Mouse (Mus musculus) neutrophil, adult 65 days (primary cell): ENCODE measurements around the gene Pgghg. TPM values are rescaled to one million over a fixed set of nuclear protein-coding genes. Genes with fewer than 3 reads are reported as not detected.

Experiments
- total RNA-seq: library from RNA; stranded (reverse); gene quantifications from 2 replicates; pipeline ENCODE4 v1.2.4, GENCODE M21; 2023

The Pgghg gene
- total RNA-seq, result 19.6 and 25.0 TPM in 2 replicates

GRCm38 (mm10) chr7:140941222-140942051, at the start of gene Pgghg:
Gene Pgghg, plus strand, starts transcription at chr7:140941391.

GRCm38 (mm10) chr7:140900220-140900619, 41.0 kb upstream of the Pgghg start, which contains the start of gene Cox8b:
Gene Cox8b, minus strand, starts transcription at chr7:140900446.

GRCm38 (mm10) chr7:140920418-140921029, 20.7 kb upstream of the Pgghg start, which contains the start of gene Nlrp6:
Gene Nlrp6, plus strand, starts transcription at chr7:140920902.

GRCm38 (mm10) chr7:140949824-140950530, 8.8 kb downstream of the Pgghg start, which contains the start of gene Ifitm5:
Gene Ifitm5, minus strand, starts transcription at chr7:140950291.

GRCm38 (mm10) chr7:140955758-140956555, 14.8 kb downstream of the Pgghg start, which contains the start of the genes Gm45717 and Ifitm2:
Gene Gm45717, minus strand, starts transcription at chr7:140955937.
Gene Ifitm2, minus strand, starts transcription at chr7:140955987.

GRCm38 (mm10) chr7:140966921-140967320, 25.7 kb downstream of the Pgghg start, which contains the start of gene Ifitm1:
Gene Ifitm1, plus strand, starts transcription at chr7:140967221.

Other genes with a start within 250 kb of the Pgghg start
- gene Olfr541, start 244.1 kb upstream of the Pgghg start, total RNA-seq, result not detected in 2 replicates
- gene Cyp2e1, start 177.7 kb upstream of the Pgghg start, total RNA-seq, result not detected in 2 replicates
- not detected in 2 replicates for gene Syce1, start 153.5 kb upstream of the Pgghg start, total RNA-seq
- gene Zfp941, start 119.2 kb upstream of the Pgghg start, total RNA-seq, result not detected in 2 replicates
- not detected in 2 replicates for gene Urah, start 106.4 kb upstream of the Pgghg start, total RNA-seq
- gene Scgb1c1, start 95.8 kb upstream of the Pgghg start, total RNA-seq, result not detected in 2 replicates
- not detected in 2 replicates for gene Odf3, start 93.6 kb upstream of the Pgghg start, total RNA-seq
- gene Gm45785, start 85.1 kb upstream of the Pgghg start, total RNA-seq, result not detected in 2 replicates
- 98.6 and 113 TPM in 2 replicates for gene Ric8a, start 84.4 kb upstream of the Pgghg start, total RNA-seq
- gene Bet1l, start 83.8 kb upstream of the Pgghg start, total RNA-seq, result 21.7 and 27.0 TPM in 2 replicates
- 110 and 137 TPM in 2 replicates for gene Psmd13, start 59.4 kb upstream of the Pgghg start, total RNA-seq
- 7.0 and 7.2 TPM in 2 replicates for gene Sirt3, start 59.1 kb upstream of the Pgghg start, total RNA-seq
- not detected in 2 replicates for gene Cox8b, start 40.9 kb upstream of the Pgghg start, total RNA-seq
- gene Nlrp6, start 20.5 kb upstream of the Pgghg start, total RNA-seq, result not detected in 2 replicates
- gene Ifitm5, start 8.9 kb downstream of the Pgghg start, total RNA-seq, result 0.73 and 1.7 TPM in 2 replicates
- gene Gm45717, start 14.5 kb downstream of the Pgghg start, total RNA-seq, result not detected in 2 replicates
- gene Ifitm2, start 14.6 kb downstream of the Pgghg start, total RNA-seq, result 357 and 529 TPM in 2 replicates
- 416 and 495 TPM in 2 replicates for gene Ifitm1, start 25.8 kb downstream of the Pgghg start, total RNA-seq
- 381 and 488 TPM in 2 replicates for gene Ifitm3, start 69.4 kb downstream of the Pgghg start, total RNA-seq
- gene Ifitm6, start 76.5 kb downstream of the Pgghg start, total RNA-seq, result 593 and 1,068 TPM in 2 replicates
- gene Gm17387, start 87.7 kb downstream of the Pgghg start, total RNA-seq, result not detected in 2 replicates
- 0.34 and 0.82 TPM in 2 replicates for gene B4galnt4, start 119.7 kb downstream of the Pgghg start, total RNA-seq
- gene Pkp3, start 136.8 kb downstream of the Pgghg start, total RNA-seq, result 2.4 and 2.6 TPM in 2 replicates
- 4.4 and 5.0 TPM in 2 replicates for gene Sigirr, start 159.2 kb downstream of the Pgghg start, total RNA-seq
- not detected in 2 replicates for gene Ano9, start 176.4 kb downstream of the Pgghg start, total RNA-seq
- gene Ptdss2, start 181.0 kb downstream of the Pgghg start, total RNA-seq, result 5.3 and 7.8 TPM in 2 replicates
- gene Rnh1, start 231.5 kb downstream of the Pgghg start, total RNA-seq, result 105 and 134 TPM in 2 replicates